Mouse (Mus musculus) hindbrain, postnatal 0 days (tissue): Measurements from ENCODE around the gene Tprgl. TPM values are rescaled to one million over a fixed set of nuclear protein-coding genes. Genes with fewer than 3 reads are reported as not detected.

ENCODE experiments used
- ATAC-seq: fragments of 200-750 bp; cut with Nextera tagmentation; 2 replicates; pipeline ENCODE4 v1.8.0; 2017; ENCODE audit warnings: mild to moderate bottlenecking, moderate TSS enrichment, moderate library complexity
- DNase-seq: peaks from one replicate; pipeline ENCODE4 v3.0.0-alpha.2; 2015; ENCODE audit warnings: low spot score
- H3K27ac ChIP-seq: fragments of 300-500 bp; sonication (generic); 2 replicates; pipeline ENCODE4 v1.5.1; 2014; ENCODE audit warnings: mild to moderate bottlenecking
- H3K27me3 ChIP-seq: fragments of 300-500 bp; sonication (generic); 2 replicates; pipeline ENCODE4 v1.6.1; 2014; ENCODE audit warnings: low read length, mixed read lengths; ENCODE audit not compliant: insufficient read depth
- H3K36me3 ChIP-seq: fragments of 300-500 bp; sonication (generic); 2 replicates; pipeline ENCODE4 v1.6.1; 2014; ENCODE audit warnings: low read length, mixed read lengths; ENCODE audit not compliant: insufficient read depth
- H3K4me1 ChIP-seq: fragments of 300-500 bp; sonication (generic); 2 replicates; pipeline ENCODE4 v1.6.1; 2014; ENCODE audit warnings: antibody characterized with exemption, low read length, mixed read lengths; ENCODE audit not compliant: insufficient read depth
- H3K4me2 ChIP-seq: fragments of 300-500 bp; sonication (generic); 2 replicates; pipeline ENCODE4 v1.6.1; 2014; ENCODE audit warnings: low read depth, mild to moderate bottlenecking, low read length, moderate library complexity, mixed read lengths
- H3K4me3 ChIP-seq: fragments of 300-500 bp; sonication (generic); 2 replicates; pipeline ENCODE4 v1.5.1; 2014; ENCODE audit warnings: low read length
- H3K9ac ChIP-seq: fragments of 300-500 bp; sonication (generic); replicated peaks from 2 replicates; pipeline ENCODE4 v1.6.1; 2014; ENCODE audit warnings: mild to moderate bottlenecking, low read length, moderate library complexity, mixed read lengths
- H3K9me3 ChIP-seq: fragments of 300-500 bp; sonication (generic); 2 replicates; pipeline ENCODE4 v1.6.1; 2016; ENCODE audit warnings: low read length, mixed read lengths
- CTCF ChIP-seq: IDR thresholded peaks from 2 replicates; pipeline ENCODE4 v1.5.1; 2016; ENCODE audit warnings: antibody characterized with exemption, control low read depth, low read depth
- WGBS: fragments of 180-500 bp; shearing (Covaris S2); extraction: QIAGEN DNeasy Blood & Tissue Kit; methylation state at CpG from one replicate; pipeline ENCODE4 v1.1.7; 2014; 5-methylcytosine and 5-hydroxymethylcytosine counted together
- polyA plus RNA-seq: library from polyadenylated mRNA; unstranded; fragments of >200 nt; fragmentation: Nextera tagmentation; extraction: Ambion mirVana; gene quantifications from 2 replicates; pipeline ENCODE4 v1.2.1, GENCODE M21; 2015
- total RNA-seq: library from RNA; depleted of rRNA; stranded (reverse); fragments of >200 nt; gene quantifications from 2 replicates; pipeline ENCODE4 v1.2.3, GENCODE M21; 2014

The Tprgl gene
- total and polyA plus RNA-seq, 2 experiments from 2014 or later: 212 to 239 TPM

DNA sequence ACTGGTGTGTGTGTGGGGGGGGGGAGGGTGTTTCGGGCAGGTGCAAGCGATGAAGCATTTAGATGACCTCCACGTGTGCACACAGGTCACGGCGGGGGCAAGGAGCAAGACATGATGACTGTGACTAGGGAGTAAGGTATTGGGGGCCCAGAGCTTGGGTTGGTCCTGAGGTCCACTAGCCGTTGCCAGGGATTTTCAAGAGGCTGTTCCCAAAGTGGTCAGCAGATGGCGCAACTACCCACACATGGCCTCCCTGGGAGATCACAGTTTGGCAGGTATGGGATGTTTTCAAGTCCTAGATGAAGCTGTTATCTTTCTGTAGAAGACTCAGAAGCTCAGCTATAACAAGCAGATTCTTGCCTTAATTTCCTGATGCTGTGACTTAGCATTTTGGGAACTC lies 2.8 kb upstream of the Tprgl start:
- no peak overlapping the region for H3K4me3 ChIP-seq
- H3K36me3 ChIP-seq: peaks cover 3% of the 10 kb centered on the region; the same call in 1 of the 2 replicates
- H3K4me1 ChIP-seq: peaks cover 12% of the 10 kb centered on the region
- no peak overlapping the region for H3K27ac ChIP-seq
- DNase-seq (peak; percentile 88), ATAC-seq (no peak)
- H3K27me3 ChIP-seq: no peaks in the 10 kb centered on the region
- peak; percentile 88 for TF ChIP-seq CTCF
- 25% methylated on average over 7 of the region's 7 CpGs for WGBS
- no peak overlapping the region for H3K9ac ChIP-seq
- H3K4me2 ChIP-seq: no peak overlapping the region
- no peaks in the 10 kb centered on the region for H3K9me3 ChIP-seq

DNA sequence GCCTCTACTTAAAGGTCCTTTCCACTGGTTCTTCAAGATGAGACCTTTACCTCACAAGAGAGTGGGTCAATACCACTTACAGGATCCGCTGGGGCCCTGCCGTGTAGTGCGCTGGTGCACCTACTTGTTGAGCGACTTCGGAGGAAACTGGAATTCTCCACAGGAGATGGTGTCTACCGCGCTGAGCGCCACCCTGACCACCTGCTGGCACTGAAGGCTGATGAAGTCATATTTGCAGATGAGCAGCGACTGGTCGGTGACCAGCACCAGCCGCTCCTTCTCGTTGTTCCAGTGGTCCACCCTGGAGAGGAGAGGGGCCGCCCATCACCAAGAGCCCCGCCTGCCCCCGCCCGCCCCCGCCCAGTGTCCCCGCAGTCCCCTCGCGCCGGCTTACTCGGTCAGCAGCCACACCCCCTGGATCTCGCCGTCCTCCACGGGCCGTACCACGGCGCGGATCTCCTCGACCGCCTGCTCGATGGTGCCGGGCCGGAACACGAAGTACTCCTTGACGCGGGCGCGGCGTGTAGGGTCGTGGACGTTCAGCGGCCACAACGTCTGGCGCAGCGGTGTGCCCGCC lies 417 bp downstream of the Tprgl start:
- ATAC-seq: peak; percentile 62
- no peaks in the 10 kb centered on the region for H3K9me3 ChIP-seq
- H3K4me2 ChIP-seq: peak overlapping the region; percentile 84
- TF ChIP-seq CTCF: no peak
- WGBS: 2% methylated on average over 39 of the region's 47 CpGs
- peaks cover 12% of the 10 kb centered on the region for H3K4me1 ChIP-seq
- peak overlapping the region; percentile 71 for H3K4me3 ChIP-seq
- no peaks in the 10 kb centered on the region for H3K27me3 ChIP-seq
- peaks cover 30% of the 10 kb centered on the region; the same call in 1 of the 2 replicates for H3K36me3 ChIP-seq
- peak overlapping the region; percentile 81 for H3K27ac ChIP-seq
- H3K9ac ChIP-seq: peak overlapping the region; percentile 78
- DNase-seq: peak; percentile 42

DNA sequence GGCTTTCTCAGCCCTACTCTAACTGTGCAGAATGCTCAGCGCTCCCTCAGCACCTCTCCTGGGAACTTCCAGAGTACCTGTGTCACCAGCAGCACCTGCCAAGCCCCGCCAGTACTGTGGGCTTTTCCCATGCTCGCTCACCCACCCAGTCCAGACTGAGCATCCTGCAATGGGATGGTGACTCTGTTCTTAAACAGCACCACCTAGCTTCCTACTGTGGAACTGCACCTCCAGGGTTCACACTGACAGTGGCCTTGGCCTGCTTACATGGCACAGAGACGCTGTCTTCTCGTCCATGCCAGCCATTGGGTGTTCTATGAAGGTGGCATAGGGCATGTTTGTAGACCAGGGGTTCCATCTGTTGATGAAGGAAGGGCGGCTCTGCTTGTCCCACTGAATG lies 1.5 kb downstream of the Tprgl start:
- H3K36me3 ChIP-seq: peaks cover 35% of the 10 kb centered on the region; the same call in 1 of the 2 replicates
- H3K27me3 ChIP-seq: no peaks in the 10 kb centered on the region
- no peak overlapping the region for H3K4me3 ChIP-seq
- DNase-seq: peak; percentile 88
- no peaks in the 10 kb centered on the region for H3K9me3 ChIP-seq
- H3K4me2 ChIP-seq: peak overlapping the region; percentile 84
- no peak overlapping the region for H3K27ac ChIP-seq
- peak; percentile 50; the same call in 1 of the 2 replicates for ATAC-seq
- no peak overlapping the region for H3K9ac ChIP-seq
- TF ChIP-seq CTCF: peak; percentile 100
- H3K4me1 ChIP-seq: peaks cover 12% of the 10 kb centered on the region
- 17% methylated on average over 6 of the region's 6 CpGs for WGBS

GRCm38 (mm10) chr4:154157970-154158662 lies 2.4 kb downstream of the Tprgl start:
- Histone ChIP-seq H3K27me3 (no peaks in the 10 kb centered on the region), H3K9me3 (no peaks in the 10 kb centered on the region), H3K27ac (no peak overlapping the region), H3K9ac (no peak overlapping the region), H3K4me2 (no peak overlapping the region), H3K4me3 (no peak overlapping the region), H3K36me3 (peaks cover 39% of the 10 kb centered on the region; the same call in 1 of the 2 replicates), H3K4me1 (peaks cover 12% of the 10 kb centered on the region)
- no peak for ATAC-seq
- no peak for TF ChIP-seq CTCF
- 93% methylated on average over 14 of the region's 14 CpGs for WGBS
- no peak for DNase-seq

DNA sequence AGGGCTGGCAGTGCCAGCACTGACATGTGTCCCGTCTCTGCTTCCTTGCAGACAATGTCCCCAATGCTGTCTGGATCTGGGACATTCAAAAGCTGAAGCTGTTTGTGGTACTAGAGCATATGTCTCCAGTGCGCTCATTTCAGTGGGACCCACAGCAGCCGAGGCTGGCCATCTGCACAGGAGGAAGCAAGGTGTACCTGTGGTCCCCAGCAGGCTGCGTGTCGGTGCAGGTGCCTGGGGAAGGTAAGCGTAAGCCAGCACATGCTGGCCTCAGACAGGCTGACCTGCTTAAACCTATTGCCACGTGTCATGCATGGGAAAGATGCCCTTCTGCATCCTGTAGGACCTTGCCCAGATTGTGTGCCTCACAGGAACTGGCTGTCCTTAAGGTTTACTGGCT lies 4.4 kb downstream of the Tprgl start:
- H3K36me3 ChIP-seq: peaks cover 59% of the 10 kb centered on the region
- no peak overlapping the region for H3K4me3 ChIP-seq
- TF ChIP-seq CTCF: no peak
- 77% methylated on average over 7 of the region's 7 CpGs for WGBS
- no peak overlapping the region for H3K9ac ChIP-seq
- H3K27me3 ChIP-seq: no peaks in the 10 kb centered on the region
- ATAC-seq: no peak
- no peak overlapping the region for H3K4me2 ChIP-seq
- H3K27ac ChIP-seq: no peak overlapping the region
- H3K9me3 ChIP-seq: no peaks in the 10 kb centered on the region
- no peak for DNase-seq
- H3K4me1 ChIP-seq: peaks cover 8% of the 10 kb centered on the region

DNA sequence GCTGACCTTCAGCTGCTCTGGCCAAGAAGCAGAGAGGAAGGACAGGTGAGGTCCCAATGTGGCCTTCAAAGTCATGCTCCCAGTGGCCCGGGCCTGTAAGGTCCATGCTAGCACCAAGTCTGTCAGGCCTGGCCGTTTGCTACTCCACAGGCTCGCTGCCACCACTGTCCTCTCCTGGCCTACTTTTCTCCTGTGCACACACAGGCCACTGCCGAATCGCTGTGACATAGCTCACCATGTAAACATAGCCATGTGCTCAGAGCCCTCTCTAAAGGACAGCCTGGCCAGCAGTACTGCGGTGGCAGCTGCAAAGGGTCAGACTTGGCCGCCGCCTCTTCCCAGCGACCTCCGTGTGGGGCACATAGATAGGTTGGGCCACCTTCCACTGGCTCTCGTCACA lies 6.4 kb downstream of the Tprgl start:
- Histone ChIP-seq H3K27me3 (no peaks in the 10 kb centered on the region), H3K9ac (no peak overlapping the region), H3K9me3 (no peaks in the 10 kb centered on the region), H3K36me3 (peaks cover 64% of the 10 kb centered on the region), H3K4me1 (0 out of 2 replicates have a peak, but pooled peaks cover under 1% of the 10 kb centered on the region), H3K4me3 (no peak overlapping the region), H3K27ac (no peak overlapping the region), H3K4me2 (no peak overlapping the region)
- WGBS: 69% methylated on average over 11 of the region's 11 CpGs
- no peak for TF ChIP-seq CTCF
- no peak for ATAC-seq
- no peak for DNase-seq

DNA sequence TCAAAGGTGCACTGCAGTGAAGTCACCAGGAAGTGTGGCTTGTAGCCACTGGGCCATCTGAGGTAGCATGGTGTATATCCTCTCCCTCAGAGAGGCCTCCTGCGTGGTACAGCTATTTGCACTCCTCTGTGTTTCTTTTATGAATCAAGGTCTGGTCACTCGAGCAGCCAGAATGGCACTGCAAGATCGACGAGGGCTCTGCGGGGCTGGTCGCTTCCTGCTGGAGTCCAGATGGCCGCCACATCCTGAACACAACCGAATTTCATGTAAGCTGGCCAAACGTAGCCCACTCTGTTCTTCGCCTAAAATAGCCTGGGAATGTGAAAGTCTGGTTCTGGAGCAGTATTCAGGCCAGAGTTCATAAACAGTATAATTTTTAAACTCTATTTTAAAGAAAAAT lies 14.1 kb downstream of the Tprgl start:
- Histone ChIP-seq H3K4me3 (no peak overlapping the region), H3K9me3 (no peaks in the 10 kb centered on the region), H3K4me2 (no peak overlapping the region), H3K4me1 (peaks cover 10% of the 10 kb centered on the region; the same call in 1 of the 2 replicates), H3K27ac (no peak overlapping the region), H3K27me3 (peaks cover 4% of the 10 kb centered on the region; the same call in 1 of the 2 replicates), H3K36me3 (peaks cover 16% of the 10 kb centered on the region), H3K9ac (no peak overlapping the region)
- 76% methylated on average over 10 of the region's 10 CpGs for WGBS
- ATAC-seq (no peak), DNase-seq (no peak)
- no peak for TF ChIP-seq CTCF
